Mouse (Mus musculus) CH12.LX (cell line): ENCODE results near the gene Dapl1. TPM values are rescaled to one million over a fixed set of nuclear protein-coding genes. Genes with fewer than 3 reads are reported as not detected.

Experiments
- DNase-seq: peaks from one replicate; pipeline ENCODE4 v3.0.0-alpha.2; 2013; ENCODE audit errors: extremely low read depth
- H3K27ac ChIP-seq: 2 replicates; pipeline ENCODE4 v1.5.1; 2012; ENCODE audit warnings: low read depth, mild to moderate bottlenecking, control low read depth, moderate library complexity; ENCODE audit not compliant: insufficient read depth
- H3K27me3 ChIP-seq: replicated peaks from 2 replicates; pipeline ENCODE3; 2012; ENCODE audit warnings: inconsistent platforms
- H3K36me3 ChIP-seq, 2 experiments: replicated peaks in 1 of 2; 2 replicates each; pipeline versions ENCODE3 to v1.6.1; 2012; ENCODE audit warnings: inconsistent platforms in 1 of 2, low read length in 1 of 2, mild to moderate bottlenecking in 1 of 2, mixed read lengths in 1 of 2, moderate library complexity in 1 of 2; ENCODE audit not compliant: control insufficient read depth in 1 of 2, insufficient read depth in 1 of 2
- H3K4me1 ChIP-seq, 2 experiments: 2 replicates each; pipeline ENCODE4 v1.6.1; 2012; ENCODE audit warnings: inconsistent platforms in 1 of 2, moderate library complexity in 1 of 2; ENCODE audit not compliant: insufficient read depth in 2 of 2, control insufficient read depth in 1 of 2
- H3K4me2 ChIP-seq: 2 replicates; pipeline ENCODE4 v1.6.1; 2012; ENCODE audit warnings: low read depth, mild to moderate bottlenecking, control low read depth; ENCODE audit not compliant: poor library complexity, insufficient read depth, severe bottlenecking
- H3K4me3 ChIP-seq, 3 experiments: fragments of 150-350 bp in 1 of 3; sonication (generic) in 1 of 3; replicated peaks in 1 of 3; 2 replicates each; pipeline versions ENCODE3 to v1.5.1; 2011 to 2012; ENCODE audit warnings: low read depth in 2 of 3, low read length in 2 of 3, mild to moderate bottlenecking in 2 of 3, moderate library complexity in 2 of 3, control low read depth in 1 of 3, improper control_type of control experiment in 1 of 3, inconsistent platforms in 1 of 3, mixed read lengths in 1 of 3; ENCODE audit not compliant: poor library complexity in 1 of 3
- H3K79me2 ChIP-seq: replicated peaks from 2 replicates; pipeline ENCODE4 v1.6.1; 2012; ENCODE audit warnings: mild to moderate bottlenecking, moderate library complexity; ENCODE audit not compliant: control insufficient read depth, poor library complexity, insufficient read depth, severe bottlenecking; ENCODE audit errors: extremely low read depth
- H3K9ac ChIP-seq: 2 replicates; pipeline ENCODE4 v1.6.1; 2012; ENCODE audit warnings: low read depth, mild to moderate bottlenecking, control low read depth, moderate library complexity; ENCODE audit not compliant: insufficient read depth
- H3K9me3 ChIP-seq: replicated peaks from 2 replicates; pipeline ENCODE3; 2012; ENCODE audit warnings: low read length, inconsistent platforms, mixed read lengths
- CHD1 ChIP-seq: IDR thresholded peaks from 2 replicates; pipeline ENCODE4 v1.6.1; 2012; ENCODE audit warnings: low read depth, low read length, improper control_type of control experiment, inconsistent platforms
- CHD2 ChIP-seq: IDR thresholded peaks from 2 replicates; pipeline ENCODE4 v1.6.1; 2011; ENCODE audit warnings: low read length, improper control_type of control experiment
- CTCF ChIP-seq, 2 experiments: IDR thresholded peaks in 1 of 2; conservative IDR thresholded peaks in 1 of 2; 2 replicates each; pipeline ENCODE4 v1.5.1; 2011 to 2012; ENCODE audit warnings: low read depth in 2 of 2, low read length in 2 of 2, improper control_type of control experiment in 1 of 2, inconsistent platforms in 1 of 2, mild to moderate bottlenecking in 1 of 2, moderate library complexity in 1 of 2
- ETS1 ChIP-seq: conservative IDR thresholded peaks from 2 replicates; pipeline ENCODE4 v1.6.1; 2012; ENCODE audit warnings: low read depth, mild to moderate bottlenecking, inconsistent platforms, low read length, improper control_type of control experiment, moderate library complexity
- GABPA ChIP-seq: IDR thresholded peaks from 2 replicates; pipeline ENCODE4 v1.6.1; 2012; ENCODE audit warnings: low read depth, low read length, improper control_type of control experiment, inconsistent platforms; ENCODE audit not compliant: insufficient replicate concordance
- HCFC1 ChIP-seq: IDR thresholded peaks from 2 replicates; pipeline ENCODE4 v1.6.1; 2012; ENCODE audit warnings: low read depth, mild to moderate bottlenecking, inconsistent platforms, low read length, improper control_type of control experiment
- IRF4 ChIP-seq: IDR thresholded peaks from 2 replicates; pipeline ENCODE4 v1.6.1; 2014; ENCODE audit warnings: low read depth, mild to moderate bottlenecking, inconsistent platforms, low read length, improper control_type of control experiment
- MYC ChIP-seq: IDR thresholded peaks from 2 replicates; pipeline ENCODE4 v1.6.1; 2011; ENCODE audit warnings: low read depth, mild to moderate bottlenecking, improper control_type of control experiment, low read length
- RAD21 ChIP-seq: IDR thresholded peaks from 2 replicates; pipeline ENCODE4 v1.6.1; 2011; ENCODE audit warnings: low read depth, mild to moderate bottlenecking, low read length, improper control_type of control experiment, moderate library complexity
- RCOR1 ChIP-seq: conservative IDR thresholded peaks from 2 replicates; pipeline ENCODE4 v1.6.1; 2012; ENCODE audit warnings: low read depth, mild to moderate bottlenecking, inconsistent platforms, low read length, improper control_type of control experiment
- SMC3 ChIP-seq: IDR thresholded peaks from 2 replicates; pipeline ENCODE4 v1.6.1; 2011; ENCODE audit warnings: low read depth, low read length, improper control_type of control experiment
- TBP ChIP-seq: conservative IDR thresholded peaks from 2 replicates; pipeline ENCODE4 v1.6.1; 2011; ENCODE audit warnings: low read depth, low read length, improper control_type of control experiment
- USF1 ChIP-seq: IDR thresholded peaks from 2 replicates; pipeline ENCODE4 v1.6.1; 2014; ENCODE audit warnings: low read depth, mild to moderate bottlenecking, inconsistent platforms, low read length, improper control_type of control experiment
- ZNF384 ChIP-seq: IDR thresholded peaks from 2 replicates; pipeline ENCODE4 v1.6.1; 2012; ENCODE audit warnings: low read depth, low read length, improper control_type of control experiment, inconsistent platforms
- dilution Hi-C: fragments of 300-500 bp; cut with MboI; formaldehyde crosslinking; loops from 2 replicates; pipeline ENCODE4 v1.14.3; 2020; ENCODE audit warnings: low sequenced_read_pairs; ENCODE audit not compliant: extremely low pct_unique_long_range_greater_than_20kb, extremely low pct_ligation_motif_present
- in situ Hi-C: fragments of 300-500 bp; cut with MboI; formaldehyde crosslinking; loops from 3 replicates; pipeline ENCODE4 v1.14.3; 2019; ENCODE audit warnings: low sequenced_read_pairs, low pct_ligation_motif_present, low pct_unique_long_range_greater_than_20kb, mixed read lengths
- polyA plus RNA-seq: library from polyadenylated mRNA; unstranded; fragments of >175 nt; gene quantifications from 2 replicates; pipeline ENCODE4 v1.2.1, GENCODE M21; 2012; ENCODE audit warnings: low read depth; ENCODE audit not compliant: insufficient read length
- total RNA-seq, 2 experiments: library from RNA; depleted of rRNA; stranded (reverse); fragments of 300-350 nt in 1 of 2; fragments of >200 nt in 1 of 2; gene quantifications; 2 replicates each; pipeline ENCODE4 v1.2.3; 2012 to 2014

The Dapl1 gene
- total and polyA plus RNA-seq, 3 experiments = not detected

- Histone ChIP-seq H3K4me3 (no peak overlapping the region), H3K36me3 (no peaks in the 10 kb centered on the region), H3K27ac (no peak overlapping the region), H3K4me2 (no peak overlapping the region), H3K9me3 (peaks cover 48% of the 10 kb centered on the region), H3K79me2 (no peaks in the 10 kb centered on the region), H3K9ac (no peak overlapping the region), H3K4me1 (no peaks in the 10 kb centered on the region), H3K27me3 (no peaks in the 10 kb centered on the region)
- in situ Hi-C loops (no loop called here), dilution Hi-C loops (no loop called here)
- DNase-seq = no peak
- no peak for TF ChIP-seq CHD1
- TF ChIP-seq TBP = no peak
- TF ChIP-seq MYC = no peak
- no peak for TF ChIP-seq ETS1
- no peak for TF ChIP-seq CHD2
- TF ChIP-seq GABPA = no peak
- TF ChIP-seq CTCF (conservative IDR thresholded peaks at IDR 0.05 in 1 of 2, IDR thresholded peaks at IDR 0.05 in 1 of 2; ENCODE audit: low read depth in 2 of 2, low read length in 2 of 2) = no peak
- no peak for TF ChIP-seq IRF4
- no peak for TF ChIP-seq USF1
Measured at GRCm38 (mm10) chr2:59437684-59438393, 46.6 kb upstream of the Dapl1 start.

DNA sequence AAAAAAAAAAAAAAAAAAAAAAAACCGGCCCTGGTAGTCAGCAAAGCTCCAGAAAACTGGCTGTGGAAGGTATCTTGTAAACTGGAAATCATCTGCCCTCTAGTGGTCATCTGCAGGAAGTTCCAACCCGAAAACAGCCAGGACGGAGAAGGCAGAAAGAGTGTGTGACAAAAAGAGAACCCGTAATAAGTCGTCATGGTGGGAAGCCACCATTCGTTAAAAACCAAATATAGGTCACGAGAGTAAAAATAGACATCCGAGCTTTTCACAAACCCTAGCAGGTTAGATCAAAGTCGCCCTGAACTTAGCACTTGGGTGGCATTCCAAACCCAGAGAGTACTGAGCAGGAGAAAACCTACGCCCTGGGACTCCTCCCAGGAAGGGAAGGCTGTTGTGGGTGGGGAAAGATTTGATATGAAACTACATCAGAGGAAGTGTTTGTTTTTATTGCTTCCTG lies 45.9 kb upstream of the Dapl1 start:
- in situ Hi-C loops = no loop called here
- Histone ChIP-seq H3K27ac (no peak overlapping the region), H3K79me2 (no peaks in the 10 kb centered on the region), H3K4me3 (no peak overlapping the region), H3K4me1 (no peaks in the 10 kb centered on the region), H3K4me2 (no peak overlapping the region), H3K27me3 (no peaks in the 10 kb centered on the region), H3K9me3 (peaks cover 49% of the 10 kb centered on the region), H3K9ac (no peak overlapping the region)
- dilution Hi-C loops = no loop called here
- peak; percentile 26 for DNase-seq
- peak; percentile 39 for TF ChIP-seq RAD21
- no peak for TF ChIP-seq HCFC1
- peak; percentile 28; the same call in 1 of the 2 replicates for TF ChIP-seq ZNF384
- TF ChIP-seq IRF4 = no peak
- peak; percentile 18; the same call in 1 of the 2 replicates for TF ChIP-seq SMC3
- peak; percentile 43 to 57; a peak in 3 of 4 replicates for TF ChIP-seq CTCF (conservative IDR thresholded peaks at IDR 0.05 in 1 of 2, IDR thresholded peaks at IDR 0.05 in 1 of 2; ENCODE audit: low read depth in 2 of 2, low read length in 2 of 2)
- TF ChIP-seq RCOR1 = no peak
- TF ChIP-seq, all 38 proteins: peak for 4
- no peaks in the 10 kb centered on the region for H3K36me3 ChIP-seq
